Mouse (Mus musculus) c-Kit-negative CD71-positive TER-119-positive erythroid progenitor cells, embryonic 14.5 days (primary cell): ENCODE data around the gene Zfand3.

ENCODE experiments used
- DNase-seq: peaks from one replicate; pipeline ENCODE4 v3.0.0-alpha.2; 2013; ENCODE audit warnings: low read depth, low spot score

Zfand3 gene

GRCm38 (mm10) chr17:30192416-30193005, 188.0 kb downstream of the Zfand3 start:
- no peak for DNase-seq

- DNase-seq = no peak
Observed at GRCm38 (mm10) chr17:30193615-30194014, 189.1 kb downstream of the Zfand3 start.

GRCm38 (mm10) chr17:30194091-30194490, 189.6 kb downstream of the Zfand3 start:
- DNase-seq = no peak

- DNase-seq = no peak
Observed at GRCm38 (mm10) chr17:30194629-30195445, 190.3 kb downstream of the Zfand3 start.

GRCm38 (mm10) chr17:30195591-30196183, 191.2 kb downstream of the Zfand3 start:
- no peak for DNase-seq

GRCm38 (mm10) chr17:30196401-30197279, 192.1 kb downstream of the Zfand3 start:
- DNase-seq = no peak

GRCm38 (mm10) chr17:30197280-30198030, 192.9 kb downstream of the Zfand3 start:
- DNase-seq = no peak

GRCm38 (mm10) chr17:30198422-30198821, 193.9 kb downstream of the Zfand3 start:
- no peak for DNase-seq

- no peak for DNase-seq
Observed at GRCm38 (mm10) chr17:30199374-30200247, 195.1 kb downstream of the Zfand3 start.

- no peak for DNase-seq
Observed at GRCm38 (mm10) chr17:30200283-30200682, 195.8 kb downstream of the Zfand3 start.

GRCm38 (mm10) chr17:30205062-30205825, 200.7 kb downstream of the Zfand3 start:
- DNase-seq = no peak

GRCm38 (mm10) chr17:30210262-30210661, 205.7 kb downstream of the Zfand3 start:
- DNase-seq = no peak

GRCm38 (mm10) chr17:30210936-30211335, 206.4 kb downstream of the Zfand3 start:
- no peak for DNase-seq

GRCm38 (mm10) chr17:30212647-30213046, 208.1 kb downstream of the Zfand3 start:
- DNase-seq = no peak

GRCm38 (mm10) chr17:30213371-30213770, 208.8 kb downstream of the Zfand3 start:
- no peak for DNase-seq

- no peak for DNase-seq
Observed at GRCm38 (mm10) chr17:30214393-30214792, 209.9 kb downstream of the Zfand3 start.

- no peak for DNase-seq
Observed at GRCm38 (mm10) chr17:30215741-30216140, 211.2 kb downstream of the Zfand3 start.

- no peak for DNase-seq
Observed at GRCm38 (mm10) chr17:30221677-30222076, 217.1 kb downstream of the Zfand3 start.

GRCm38 (mm10) chr17:30222361-30222760, 217.8 kb downstream of the Zfand3 start:
- no peak for DNase-seq
